Mouse (Mus musculus) cerebellum, postnatal 4 days (tissue): ENCODE results near the gene Oas1d.
"Not testable (repeated sequence)": the region's sequence is repeated elsewhere in the genome, so short reads cannot be mapped to it uniquely, and the experiment has no call there.

Experiments
- DNase-seq, 2 experiments: peaks; one replicate each; pipeline ENCODE4 v3.0.0; 2022; ENCODE audit warnings: low spot score in 2 of 2, mixed read lengths in 1 of 2

The Oas1d gene

DNA sequence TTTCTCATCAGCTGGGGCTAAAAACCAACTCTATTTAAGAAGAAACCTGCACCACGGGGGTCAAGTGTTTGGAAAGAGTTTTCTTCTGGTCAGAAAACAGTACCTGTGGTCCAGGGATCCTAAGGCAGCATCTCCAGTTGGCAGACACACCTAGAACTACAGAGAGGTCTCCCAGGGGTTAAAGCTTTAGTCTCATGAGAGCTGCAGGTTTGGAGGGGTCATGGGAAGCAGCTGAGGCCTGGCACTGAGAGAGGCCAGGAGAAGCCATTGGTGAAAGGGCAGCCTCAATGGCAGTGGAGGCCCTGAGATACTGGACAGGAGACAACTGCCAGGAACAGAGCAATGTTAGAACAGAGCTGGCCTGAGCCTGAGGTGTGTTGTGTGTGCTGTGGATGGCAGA is 13.7 kb upstream of the Oas1d start:
- DNase-seq, result no peak

DNA sequence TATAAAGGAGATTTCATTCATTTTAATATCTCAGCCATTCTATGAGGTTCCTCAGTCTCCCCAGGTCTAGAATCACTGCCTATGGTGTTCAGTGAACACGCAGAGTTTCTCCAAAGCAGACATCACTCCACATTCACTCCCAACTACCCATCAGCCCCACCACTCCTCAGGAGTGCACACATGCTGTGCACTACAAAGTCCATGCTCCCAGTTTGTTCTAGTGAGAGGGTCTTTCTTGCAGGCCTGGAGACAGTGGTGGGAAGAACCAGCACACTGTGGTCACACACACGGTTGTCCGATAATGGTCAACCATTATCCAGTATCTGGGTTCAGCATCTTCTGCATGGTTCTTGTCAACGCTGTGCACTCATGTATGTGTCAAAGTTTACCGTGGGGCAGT is 12.3 kb upstream of the Oas1d start:
- no peak for DNase-seq

DNA sequence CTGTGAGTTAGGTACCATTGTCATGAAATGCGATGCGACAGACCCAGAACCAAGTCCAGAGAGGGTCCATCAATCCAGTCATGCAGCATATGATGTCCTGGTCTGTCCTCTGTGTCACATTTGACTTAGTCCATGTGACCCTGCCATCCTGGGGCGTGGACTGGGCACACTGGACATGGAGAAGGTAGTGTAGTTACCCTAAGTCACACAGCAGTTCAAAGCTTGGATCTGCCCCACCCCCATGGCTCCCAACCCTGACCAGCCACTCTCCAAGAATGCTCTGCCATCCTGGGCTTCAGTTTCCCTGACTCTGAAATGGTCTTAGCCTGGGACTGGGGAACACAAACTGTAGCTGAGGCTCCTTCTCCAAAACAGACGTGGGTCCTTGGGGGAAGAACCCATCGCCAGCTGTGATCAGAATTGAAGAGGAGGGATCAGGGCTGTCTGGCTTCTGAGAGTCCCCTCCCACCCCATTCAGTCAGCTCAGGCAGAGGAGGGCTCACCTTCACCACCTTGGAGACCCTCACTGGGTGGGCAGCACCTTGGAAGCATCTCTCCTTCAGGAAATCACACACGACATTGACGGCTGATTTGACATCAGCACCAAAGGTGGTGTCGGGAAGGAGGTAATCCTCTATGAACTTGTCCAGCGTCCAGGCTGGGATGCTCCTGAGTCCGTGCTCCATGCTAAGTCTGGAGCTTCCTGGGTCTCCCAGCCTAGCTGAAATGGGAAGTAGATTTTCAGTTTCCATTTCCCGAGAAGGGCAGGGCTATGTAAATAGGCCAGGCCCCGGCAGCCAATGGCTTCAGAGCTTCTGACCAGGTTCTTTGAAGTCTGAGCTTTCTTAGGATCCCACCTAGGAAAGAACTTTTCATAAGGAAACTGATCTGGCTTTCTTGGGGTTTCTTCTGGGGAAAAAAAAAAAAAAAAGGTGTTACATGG is 7.3 kb upstream of the Oas1d start, which contains the start of gene Oas1a:
TSS of gene Oas1a (minus strand) at position 731 of the 943 bp plus-strand sequence.
- not testable (repeated sequence) for DNase-seq

DNA sequence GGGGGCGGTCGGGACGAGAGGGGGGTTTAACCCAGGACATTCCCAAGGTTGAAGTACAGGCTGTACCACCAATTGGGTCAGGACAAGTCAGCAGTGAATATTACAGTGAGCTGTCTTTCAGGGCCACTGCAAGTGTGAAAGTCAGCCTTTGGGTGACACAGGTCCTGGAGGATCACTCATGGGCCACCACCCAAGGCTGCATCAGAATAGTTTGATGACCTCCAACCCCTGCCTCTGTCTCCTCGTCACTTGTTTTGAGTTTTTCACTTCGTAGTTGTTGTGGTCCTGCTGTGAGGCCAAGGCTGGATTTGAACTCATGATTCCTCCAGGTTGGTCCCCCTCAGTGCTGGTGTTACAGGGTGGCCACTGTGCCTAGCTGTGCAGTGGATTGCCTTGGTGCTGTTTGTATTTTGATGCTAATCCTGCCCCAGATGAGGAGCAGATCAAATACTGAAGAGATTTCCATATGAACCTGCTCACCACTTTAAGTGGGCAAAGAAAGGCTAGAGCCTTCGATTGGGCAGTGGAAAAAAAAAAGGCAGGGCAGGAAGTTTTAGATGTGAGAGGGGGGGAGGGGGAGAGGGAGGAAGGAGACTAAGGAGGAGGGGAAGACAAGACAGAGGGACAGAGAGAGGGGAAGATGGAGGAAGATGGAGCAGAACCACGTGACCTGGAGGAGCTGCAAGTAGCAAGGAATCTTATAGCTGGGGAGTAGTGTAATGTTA is 6.0 kb upstream of the Oas1d start:
- DNase-seq, result no peak

DNA sequence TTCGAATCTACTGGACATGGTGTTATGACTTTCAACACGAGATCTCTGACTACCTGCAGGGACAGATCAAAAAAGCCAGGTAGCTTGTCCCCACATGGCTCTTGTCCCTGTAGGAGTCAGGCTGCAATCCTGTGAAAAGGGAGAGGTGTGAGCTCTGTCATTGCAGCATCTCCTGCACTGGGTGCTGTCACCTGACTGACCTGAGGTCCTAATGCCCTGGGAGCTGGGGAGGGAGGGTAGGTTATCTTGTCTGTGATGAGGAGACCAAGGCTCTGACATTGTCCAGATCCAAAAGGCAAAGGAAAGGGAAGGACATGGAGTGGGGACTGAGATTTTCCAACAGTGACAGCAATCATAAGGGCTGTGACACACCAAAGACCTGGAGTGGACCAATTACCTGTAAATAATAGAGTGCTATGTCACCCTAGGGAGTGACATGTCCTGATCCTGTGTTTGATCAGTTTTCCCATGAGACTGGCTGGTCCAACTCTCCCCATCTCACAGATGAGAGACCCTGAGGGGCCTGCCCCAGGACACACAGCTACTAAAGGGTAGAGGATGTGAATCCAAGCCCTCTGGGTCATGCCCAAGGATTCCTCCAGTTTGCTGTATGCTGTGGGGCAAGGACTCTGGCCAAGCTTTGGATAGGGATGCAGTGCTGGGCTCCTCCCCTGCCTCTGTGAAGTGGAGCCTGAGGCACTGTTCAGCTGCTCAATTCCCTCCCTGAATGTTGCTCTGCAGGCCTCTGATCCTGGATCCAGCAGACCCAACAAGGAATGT is 5.0 kb downstream of the Oas1d start:
- DNase-seq, result not testable (repeated sequence)

DNA sequence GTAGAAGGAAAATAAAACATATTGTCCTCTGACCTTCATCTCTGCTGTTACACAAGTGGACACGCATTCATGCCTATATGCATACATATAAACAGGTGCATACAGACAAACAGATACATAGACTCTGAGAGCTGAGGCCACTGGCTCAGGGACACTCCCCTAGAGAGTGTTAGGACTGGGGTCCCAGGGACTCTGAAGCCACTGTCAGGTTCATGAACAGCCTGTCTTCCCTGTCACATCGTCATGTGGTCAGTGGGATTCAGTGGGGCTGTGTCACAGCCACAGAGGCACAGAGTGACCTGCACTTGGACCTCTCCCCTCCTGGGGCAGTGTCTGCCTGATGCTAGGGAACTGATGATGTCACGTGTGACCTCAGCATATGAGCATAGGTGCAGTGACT is 6.0 kb downstream of the Oas1d start:
- DNase-seq, result no peak

DNA sequence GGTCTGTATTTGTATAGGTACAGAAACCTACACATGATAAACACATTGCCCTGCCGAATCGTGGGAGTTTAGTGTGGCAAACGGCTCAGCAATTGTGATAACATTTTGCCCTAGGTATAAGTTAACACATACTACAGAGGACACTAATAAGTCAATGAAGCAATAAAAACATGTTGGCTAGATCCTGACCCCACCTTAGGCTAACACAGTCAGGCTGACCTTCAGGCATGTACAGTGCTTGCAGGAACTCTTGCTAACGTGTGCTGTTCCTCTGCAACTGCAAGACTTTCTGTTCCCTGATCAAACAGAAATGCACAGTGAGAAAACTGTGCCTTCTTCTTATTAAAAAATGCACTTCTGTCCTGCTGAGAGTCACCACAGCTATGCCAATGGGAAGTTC is 9.6 kb downstream of the Oas1d start:
- no peak for DNase-seq

DNA sequence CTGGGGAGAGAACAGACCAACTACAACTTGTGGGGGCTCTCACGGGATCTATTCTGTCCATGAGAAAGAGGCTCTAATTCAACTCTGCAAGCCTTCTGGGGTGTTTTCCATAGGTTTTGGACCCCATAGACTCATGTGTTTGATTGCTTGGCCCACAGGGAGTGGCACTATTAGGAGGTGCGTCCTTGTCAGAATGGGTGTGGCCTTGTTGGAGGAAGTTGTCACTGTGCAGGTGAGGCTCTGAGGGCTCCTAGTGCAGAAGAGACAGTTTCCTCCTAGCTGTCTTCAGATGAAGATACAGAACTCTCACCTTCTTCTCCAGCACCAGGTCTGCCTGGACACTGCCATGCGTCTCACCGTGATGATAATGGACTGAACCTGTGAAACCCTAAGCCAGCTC is 10.2 kb downstream of the Oas1d start:
- DNase-seq, result not testable (repeated sequence)

DNA sequence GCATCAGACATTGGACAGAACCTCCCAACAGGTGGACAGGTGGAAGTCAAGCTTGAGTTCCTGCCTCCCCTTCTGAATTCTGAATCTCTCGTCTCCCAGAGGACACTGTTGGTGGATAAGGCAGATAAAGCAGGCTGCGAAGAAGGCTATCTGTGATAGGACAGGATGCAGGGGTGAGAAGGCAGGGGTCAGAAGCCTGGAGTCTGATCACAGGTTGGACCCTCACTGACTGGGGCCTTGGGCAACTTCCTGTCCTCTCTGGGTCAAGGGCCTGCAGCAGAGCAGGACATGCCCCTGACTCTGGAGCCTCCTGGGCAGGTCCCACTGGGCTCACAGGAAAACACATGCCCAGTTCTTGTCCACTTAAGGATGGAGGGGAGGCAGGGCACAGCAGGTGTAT is 12.0 kb downstream of the Oas1d start:
- DNase-seq, result not testable (repeated sequence)

DNA sequence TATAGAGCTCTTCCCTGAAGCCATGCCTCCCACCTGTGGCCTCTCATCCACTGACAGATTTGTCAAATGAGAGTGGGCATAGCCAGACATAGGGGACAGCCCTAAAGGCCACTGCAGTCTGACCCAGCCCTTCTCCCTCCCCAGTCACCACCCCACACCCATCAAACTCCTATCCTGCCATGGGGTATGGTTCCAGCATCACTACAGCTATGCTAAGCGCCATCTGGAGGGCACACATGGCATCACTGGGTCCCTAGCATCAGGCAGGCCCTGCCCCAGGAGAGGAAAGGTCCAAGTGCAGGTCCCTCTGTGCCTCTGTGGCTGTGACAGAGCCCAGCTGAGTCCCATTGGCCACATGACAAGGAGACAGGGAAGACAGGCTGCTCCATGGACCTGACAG is 12.7 kb downstream of the Oas1d start:
- no peak for DNase-seq

DNA sequence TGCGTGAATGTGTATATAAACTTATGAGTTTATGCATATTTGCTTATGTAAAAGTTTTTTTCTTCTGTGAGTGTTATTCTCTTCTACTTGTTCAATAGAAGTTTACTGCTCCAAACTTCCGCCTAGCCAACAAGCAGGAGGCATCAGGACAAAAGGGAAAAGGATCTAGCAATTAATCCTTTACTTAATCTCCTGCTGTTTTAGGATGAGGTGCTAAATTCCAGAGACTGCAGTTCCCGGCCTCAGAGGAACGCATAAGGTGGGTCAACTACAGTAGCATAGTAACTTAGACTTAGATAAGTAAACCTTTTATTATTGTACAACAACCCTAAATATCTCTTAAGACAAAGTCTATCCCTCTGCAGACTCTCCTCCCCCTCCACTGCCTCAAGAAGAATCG is 19.6 kb downstream of the Oas1d start:
- DNase-seq, result no peak

DNA sequence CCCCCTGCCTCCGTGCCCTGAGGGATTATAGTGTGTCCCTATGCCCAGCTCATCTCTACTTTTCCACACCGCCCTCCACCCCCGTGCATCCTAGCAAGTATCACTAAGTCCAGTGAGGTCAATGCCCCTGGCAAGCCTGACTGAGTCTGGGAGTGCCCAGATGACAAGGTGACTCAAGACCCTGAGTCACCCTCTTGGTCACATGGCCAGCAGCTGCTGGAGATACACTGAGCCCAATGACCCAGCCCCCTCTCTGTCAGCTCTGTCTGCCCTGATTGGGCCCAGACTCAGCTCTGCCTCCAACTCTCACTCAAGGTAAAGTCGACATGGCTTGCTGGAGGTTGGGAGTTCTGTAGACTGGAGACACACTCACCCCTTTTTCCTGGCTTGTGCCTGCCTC is 23.5 kb downstream of the Oas1d start:
- no peak for DNase-seq

DNA sequence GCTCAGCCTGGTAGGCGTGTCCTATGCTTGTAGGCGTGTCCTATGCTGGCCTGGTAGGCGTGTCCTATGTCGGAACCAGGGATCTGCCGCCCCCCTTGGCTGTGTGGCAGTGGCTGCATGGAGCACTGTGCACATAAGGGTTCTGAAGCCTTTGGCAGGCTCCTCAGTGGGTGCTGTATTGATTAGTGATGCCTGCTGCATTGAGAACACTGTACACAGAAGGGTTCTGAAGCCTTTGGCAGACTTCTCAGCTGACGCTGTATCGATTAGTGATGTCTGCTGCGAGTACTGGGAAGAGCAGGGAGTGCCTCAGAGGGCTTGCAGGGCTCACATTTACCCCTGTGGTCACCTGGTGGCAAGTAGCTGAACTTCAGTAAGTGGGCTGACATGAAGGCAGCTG is 24.2 kb downstream of the Oas1d start:
- DNase-seq, result no peak

DNA sequence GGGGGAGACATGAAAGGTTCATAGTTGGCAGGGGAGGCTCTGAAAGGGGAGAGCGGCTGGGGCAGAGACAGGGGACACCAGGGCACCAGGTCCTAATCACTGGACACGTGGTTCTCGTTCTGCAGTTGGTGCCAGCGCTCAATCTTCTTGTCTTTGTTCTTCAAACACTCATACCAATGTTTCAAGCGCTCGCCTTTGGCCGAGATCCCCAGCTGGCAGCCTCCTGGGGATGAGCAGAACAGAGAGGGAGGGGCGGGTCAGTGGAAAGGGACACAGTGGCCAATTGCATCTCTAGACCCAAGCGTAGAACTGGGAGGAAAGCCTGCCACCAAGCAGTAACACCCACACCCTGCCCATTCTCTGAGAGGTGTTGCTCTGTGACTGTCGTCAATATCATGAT is 27.7 kb downstream of the Oas1d start:
- DNase-seq, result no peak

DNA sequence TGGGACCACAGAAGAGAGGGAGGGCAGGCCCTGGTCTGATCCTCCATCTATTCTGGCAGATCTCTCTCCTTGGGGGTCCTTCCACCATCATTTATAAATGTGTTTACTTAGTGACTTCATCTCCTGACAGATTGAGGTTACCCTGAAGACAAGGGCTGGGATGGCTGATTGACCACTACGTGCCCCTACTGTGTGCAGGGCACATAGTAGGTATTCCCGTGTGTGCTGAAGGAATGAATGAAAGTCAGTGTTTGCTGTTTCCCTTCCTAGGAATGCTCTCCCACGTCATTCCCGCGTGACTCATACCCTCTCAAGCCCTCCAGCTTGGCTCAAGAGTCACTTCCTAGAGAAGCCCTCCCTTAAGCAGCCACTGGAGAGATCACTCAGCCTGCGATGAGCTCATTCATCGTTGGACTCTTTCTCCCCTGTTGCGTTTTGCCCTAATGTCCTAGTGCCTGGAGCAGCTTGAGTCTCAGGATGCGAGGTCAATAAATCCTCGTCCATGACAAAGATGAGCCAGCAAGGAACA is 38.0 kb downstream of the Oas1d start:
- no peak for DNase-seq

DNA sequence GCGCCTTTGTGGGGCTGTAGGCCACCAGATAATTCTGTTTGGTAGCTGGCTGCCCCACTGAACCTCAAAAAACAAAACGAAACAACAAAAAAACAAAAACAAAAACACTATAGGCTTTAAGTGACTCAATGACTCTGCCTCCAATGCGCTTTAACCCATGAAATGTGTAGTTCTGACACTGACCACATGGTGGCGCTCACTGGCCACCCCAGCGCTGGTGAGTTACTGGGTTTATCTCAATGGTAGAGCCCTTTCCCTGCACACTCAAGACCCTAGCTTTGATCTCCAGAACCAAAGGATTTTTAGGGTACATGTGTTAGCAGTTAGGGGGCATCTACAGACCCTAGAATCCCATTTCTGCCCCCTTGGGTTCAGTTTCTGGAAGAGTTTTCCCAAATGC is 39.6 kb downstream of the Oas1d start:
- peak in 1 of 2 experiments; percentile 72 for DNase-seq

DNA sequence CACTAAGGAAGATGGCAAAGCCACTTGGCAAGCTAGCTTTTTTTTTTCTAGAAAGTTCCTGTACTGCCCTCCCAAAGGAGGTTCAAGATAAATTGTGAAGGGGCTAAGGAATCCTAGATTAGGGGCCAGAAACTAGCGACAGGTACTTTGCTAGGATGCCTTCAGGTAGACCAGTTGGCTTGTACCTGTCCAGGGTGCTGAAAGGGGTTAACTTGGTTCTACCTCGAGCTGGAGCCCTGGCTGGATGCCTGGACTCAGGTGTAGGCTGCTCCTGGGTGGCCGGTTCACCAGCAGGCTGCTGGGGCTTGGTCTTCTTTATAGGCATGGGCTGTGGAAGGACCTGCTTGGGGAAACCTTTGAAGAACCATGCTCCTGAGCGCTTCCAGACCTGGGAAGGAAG is 46.7 kb downstream of the Oas1d start:
- DNase-seq, result no peak

DNA sequence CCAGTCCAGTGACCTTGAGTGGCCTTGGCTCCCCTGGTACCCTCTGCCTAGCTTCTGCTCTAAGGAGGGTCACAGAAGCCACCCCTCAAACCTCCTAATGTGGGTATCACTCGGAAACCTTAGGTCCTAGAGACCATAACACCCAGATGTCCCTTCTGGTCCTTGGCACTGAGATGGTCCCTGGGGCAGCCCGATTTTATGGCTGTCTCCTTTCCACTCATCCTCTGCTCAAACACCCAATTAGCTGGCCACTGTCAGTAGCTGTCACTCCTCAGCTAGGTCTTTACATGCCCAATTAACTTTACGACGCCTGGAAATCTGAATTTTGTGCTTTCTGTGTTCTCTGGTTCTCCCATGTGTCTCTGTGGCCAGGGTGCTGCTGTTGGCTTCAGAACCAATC is 51.8 kb downstream of the Oas1d start:
- DNase-seq, result peak in 1 of 2 experiments; percentile 37

DNA sequence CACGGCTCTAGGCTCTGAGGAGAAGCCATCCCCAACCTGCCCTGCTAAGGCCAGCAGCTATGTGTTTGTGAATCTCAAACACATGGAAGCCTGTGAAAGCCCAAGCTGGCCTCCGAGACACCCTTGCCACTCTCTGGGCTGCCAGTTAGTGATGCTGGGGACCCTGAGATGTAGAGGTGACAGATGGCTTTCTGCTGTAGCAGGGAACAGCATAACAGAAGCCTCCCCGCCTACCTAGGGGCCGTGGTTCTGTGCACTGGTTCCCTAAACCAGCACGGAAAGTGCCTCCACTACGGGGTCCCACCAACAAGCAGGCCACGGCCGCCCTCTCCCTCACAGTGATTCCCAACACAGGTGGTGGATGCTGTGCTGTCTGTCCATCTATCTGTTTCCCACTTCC is 52.6 kb downstream of the Oas1d start:
- DNase-seq, result no peak

DNA sequence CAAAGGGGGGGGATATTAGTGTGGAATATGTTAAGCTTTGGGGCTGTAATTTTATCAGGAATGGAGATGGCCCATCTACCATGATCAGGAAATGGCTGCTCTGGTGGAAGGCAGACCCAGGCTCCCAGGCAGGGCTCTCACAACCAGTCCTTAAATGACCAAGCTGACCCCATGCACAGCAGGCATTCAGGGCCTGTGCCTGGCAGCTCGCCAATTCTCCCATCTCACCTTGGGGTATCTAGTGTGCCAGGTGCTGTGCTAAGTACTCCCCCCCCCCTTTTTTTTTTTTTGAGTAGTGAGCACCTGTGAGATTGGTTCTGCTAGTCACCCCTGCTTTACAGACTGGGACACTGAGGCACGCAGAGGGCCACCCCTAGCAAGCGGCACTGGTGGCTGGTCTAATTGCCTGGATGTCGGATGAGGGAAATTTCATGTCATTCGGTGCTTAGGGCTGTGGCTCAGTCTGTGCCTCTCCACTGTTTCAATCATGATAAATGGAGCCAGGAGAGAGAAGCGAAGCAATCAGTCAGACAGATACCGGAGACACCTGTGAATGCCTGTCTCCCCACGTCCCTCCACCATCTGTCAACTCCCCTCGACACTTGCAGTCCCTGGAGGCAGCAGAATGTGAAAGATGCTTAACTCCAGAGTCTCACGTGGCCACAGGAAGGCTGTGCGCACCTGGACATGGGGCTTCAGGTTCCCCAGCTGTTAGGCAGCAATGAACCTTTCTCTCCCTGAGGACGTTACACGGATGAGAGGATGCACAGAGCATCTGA is 53.2 kb downstream of the Oas1d start:
- DNase-seq, result no peak

DNA sequence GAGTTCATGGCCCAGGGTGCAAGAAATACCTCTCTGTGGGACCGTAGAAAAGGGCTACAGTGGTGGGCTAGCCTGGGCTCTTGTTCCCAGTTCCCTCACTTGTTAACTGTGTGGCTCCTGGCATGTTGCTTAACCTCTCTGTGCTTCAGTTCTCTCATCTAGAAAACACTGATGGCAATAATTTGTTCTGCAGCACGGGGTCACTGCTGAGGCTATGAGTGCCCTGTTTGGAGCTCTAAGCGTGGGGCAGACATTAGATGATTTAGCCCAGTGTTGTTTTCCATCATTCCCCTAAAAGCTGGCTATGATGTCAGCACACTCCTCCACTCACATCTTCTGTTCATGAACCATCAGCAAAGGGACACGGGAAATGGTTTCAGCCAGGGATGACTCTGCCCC is 53.8 kb downstream of the Oas1d start:
- no peak for DNase-seq
